Mouse (Mus musculus) R1 (cell line): ENCODE data around the gene Dmbx1.

Source experiments
- DNase-seq: peaks from one replicate; pipeline ENCODE4 v3.0.0-alpha.2; 2018; ENCODE audit warnings: low read depth, low spot score

Dmbx1 gene

DNA sequence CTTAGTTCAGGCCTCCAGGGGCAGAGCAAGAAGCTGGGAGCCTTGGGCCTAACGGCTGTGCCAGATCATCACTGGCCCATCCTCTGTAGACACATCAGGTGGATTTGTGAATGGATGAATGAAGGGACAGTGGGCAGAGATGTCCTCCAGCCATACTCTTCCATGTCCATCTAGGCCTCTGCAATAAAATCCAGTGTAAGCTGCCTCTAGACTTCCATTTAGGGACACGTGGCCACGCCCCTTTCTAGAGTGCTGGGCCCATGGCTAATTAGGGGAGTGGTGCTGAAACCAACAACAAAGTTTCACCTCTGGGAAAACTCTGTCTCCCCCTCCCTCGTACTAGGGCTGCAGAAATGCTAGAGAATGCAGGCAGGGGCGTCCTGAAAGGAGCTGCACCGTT is 49.7 kb downstream of the Dmbx1 start:
- DNase-seq = peak; percentile 48

DNA sequence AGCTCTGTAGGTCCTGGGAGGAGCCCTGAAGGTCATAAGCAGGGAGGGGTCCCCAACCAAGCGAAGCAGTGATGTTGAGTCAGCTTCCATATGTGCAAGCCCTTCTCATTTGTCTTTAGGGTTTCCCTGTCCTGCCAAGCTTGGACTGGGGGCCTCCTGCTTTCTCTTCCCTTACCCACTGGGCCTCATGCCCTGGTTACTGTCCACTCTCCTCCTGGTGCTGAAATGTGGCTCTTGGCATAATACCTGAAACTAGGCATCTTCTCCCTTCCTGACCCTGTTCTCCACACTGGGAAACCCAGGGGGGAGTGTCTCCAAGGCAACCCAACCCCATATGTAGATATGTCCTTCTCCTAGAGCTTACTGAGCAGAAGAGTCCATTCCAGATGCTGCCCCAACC is 52.9 kb downstream of the Dmbx1 start:
- peak; percentile 32 for DNase-seq

DNA sequence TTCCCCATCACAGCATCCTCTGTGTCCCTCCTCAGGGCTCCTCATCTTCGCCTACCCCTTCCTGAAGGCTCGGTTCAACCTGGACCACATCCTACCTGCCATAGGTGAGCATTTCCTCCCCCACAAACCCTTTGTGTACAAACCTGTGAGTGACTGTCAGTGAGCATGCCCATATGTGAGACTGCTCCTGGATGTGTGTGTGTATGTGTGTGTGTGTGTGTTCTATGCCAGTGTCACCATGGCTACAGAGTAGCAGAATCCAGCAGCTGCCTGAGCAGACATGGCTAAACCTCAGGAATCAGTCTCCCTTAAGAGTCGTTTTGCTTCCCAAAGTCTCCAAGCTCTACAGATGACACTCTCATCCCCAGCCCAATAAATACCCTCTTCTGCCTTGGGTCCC is 53.9 kb downstream of the Dmbx1 start:
- DNase-seq = no peak

DNA sequence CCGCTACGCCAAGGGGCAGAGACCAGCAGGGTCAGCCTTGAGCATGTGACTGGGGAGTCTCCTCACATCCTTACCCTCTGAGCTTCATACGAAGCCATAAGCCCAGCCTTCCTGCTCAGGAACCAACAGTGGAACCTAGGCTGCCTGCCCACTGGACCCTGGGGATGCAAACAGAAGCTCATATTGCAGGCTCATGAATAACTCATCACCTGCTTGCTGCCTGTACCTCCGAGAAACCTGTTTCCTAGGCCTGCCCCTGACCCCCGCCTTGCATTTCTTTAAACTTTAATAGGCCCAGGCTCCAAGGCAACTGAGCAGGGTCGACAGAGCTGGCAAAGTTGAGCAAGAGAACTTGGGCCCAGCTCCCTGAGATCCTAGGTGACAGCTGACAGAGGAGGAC is 55.7 kb downstream of the Dmbx1 start, which contains the start of gene Kncn:
Gene Kncn, plus strand, starts transcription at position 379 of the 400 bp plus-strand sequence.
- DNase-seq = no peak

DNA sequence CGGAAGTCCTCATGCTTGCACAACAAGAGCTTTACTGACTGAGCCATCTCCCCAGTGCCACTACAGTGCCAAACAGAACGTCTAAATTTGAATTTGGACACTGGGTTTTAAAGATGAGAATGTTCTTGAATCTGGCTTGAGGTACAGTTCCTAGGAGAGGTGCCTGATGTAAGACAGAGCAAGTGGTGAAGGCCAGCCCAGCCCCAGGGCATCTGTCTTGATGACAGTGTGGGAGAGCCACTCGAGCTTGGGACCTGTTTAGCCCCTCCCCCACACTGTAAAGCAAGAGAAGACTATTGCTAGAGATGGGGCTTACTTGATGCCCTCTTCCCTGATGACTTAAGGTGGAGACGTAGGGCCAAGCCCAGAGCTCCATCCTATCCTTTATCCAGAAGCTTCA is 57.5 kb downstream of the Dmbx1 start:
- DNase-seq = no peak

DNA sequence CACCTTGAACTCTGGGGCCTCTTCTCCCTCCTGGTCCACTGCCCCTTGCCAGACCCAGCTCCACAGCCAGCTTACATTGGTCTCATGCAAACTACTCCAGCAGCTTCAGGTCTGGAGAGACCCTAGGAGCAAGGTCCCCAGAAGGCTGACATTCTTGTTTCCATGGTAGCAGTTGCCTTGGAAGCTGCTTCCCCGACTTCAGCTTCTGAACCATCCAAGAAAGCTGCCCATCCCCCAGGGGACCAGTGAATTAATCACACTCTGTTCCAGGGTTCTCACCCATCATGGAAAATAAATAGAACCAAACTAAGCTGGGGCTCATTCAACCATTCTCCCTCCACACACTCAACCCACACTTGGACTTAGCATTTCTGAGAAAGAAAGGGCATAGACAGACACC is 58.5 kb downstream of the Dmbx1 start:
- DNase-seq = peak; percentile 36

DNA sequence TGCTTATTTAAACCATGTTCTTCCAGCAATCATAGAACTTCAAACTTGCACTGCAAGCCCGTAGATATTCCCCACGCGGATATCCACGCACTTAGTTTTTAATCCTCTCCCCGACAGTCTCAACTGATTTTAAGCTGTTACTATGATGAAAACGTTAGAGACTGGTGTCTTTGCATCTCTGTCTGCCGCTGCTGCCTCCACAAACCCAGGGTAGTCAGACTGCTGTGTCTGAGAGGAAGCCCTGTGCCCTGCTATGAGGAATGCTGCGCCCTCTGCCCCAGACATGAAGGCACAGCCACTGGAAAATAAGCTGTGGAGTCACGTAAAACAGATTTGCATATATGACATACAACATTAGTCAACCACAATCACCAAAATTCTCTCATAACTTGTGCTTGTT is 60.9 kb downstream of the Dmbx1 start:
- no peak for DNase-seq

DNA sequence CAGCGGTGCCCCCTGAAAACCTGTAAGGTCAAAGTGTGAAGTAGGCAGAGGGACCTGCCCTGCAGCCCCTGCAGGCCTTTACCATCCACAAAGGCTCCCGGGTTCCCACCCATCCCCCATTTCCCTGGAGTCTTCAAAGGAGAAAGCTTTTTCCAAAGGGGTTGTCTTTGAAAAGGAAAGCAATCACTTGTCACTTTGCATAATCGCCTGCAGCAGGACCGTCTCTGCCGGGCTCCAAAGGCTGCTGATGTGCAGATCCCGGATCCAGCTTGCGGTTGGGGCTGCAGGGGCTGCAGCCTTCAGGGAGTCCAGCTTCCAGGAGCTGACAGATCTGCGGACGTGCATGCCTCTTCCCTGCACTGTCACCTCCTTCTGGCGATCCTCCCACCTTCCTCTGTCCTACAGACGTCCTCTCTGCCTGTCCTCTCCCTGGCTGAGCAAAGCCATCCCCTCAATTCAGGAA is 61.5 kb downstream of the Dmbx1 start:
- DNase-seq = peak; percentile 76

DNA sequence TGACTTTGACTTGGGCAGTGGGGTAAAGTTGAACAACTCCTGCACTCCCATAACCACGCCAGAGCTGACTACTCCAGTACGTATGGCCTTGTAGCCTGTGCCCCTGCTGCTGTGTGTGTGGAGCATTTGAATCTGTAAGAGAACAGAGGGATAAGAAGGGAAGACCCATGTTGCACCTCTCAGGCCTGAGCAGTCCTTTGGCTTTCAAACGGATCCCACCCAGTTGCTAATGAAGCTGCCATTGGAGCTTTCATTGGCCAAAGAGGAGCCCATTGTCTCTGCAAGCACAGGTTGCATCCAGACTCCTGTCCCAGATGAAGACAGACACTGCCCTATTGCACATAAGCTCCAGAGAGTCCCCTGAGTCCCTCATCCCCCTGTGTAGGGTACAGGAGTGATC is 66.5 kb downstream of the Dmbx1 start:
- peak; percentile 26 for DNase-seq

DNA sequence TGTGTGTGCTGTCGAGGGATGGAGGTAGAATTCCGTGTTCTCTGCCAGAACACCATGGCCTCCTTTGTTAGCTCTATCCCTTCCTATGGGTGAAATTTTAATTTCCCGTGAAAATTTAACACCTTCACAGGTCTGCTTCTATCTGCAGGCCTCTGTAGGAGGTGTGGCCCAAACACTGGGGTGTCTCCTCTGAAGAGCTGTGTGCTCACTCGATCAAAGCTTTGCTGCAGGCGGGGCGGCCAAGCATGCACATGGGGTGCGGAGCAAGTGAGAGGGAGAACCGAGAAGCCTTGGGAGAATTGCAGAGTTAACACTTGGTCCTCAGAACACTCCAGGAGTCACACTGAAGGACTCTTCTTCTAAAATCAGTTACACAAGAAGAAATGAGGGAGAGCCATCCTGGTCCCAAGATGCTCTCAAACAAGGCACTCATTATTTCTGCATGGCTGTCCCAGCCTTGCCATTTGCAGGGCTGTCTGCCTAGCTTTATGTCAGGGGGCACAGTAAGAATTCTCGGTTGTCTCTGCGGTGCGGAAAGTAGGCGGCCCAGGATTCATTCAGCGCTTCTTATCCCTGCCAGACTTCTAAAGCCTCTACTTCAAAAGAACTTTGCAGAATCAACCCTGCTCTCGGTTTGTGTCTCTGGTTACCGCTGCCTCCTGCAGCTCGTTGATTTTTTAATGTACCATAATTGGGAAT is 70.1 kb downstream of the Dmbx1 start:
- DNase-seq = no peak
